ENCODE assay signal across 15 mouse cellular contexts in the genomic region with DNA sequence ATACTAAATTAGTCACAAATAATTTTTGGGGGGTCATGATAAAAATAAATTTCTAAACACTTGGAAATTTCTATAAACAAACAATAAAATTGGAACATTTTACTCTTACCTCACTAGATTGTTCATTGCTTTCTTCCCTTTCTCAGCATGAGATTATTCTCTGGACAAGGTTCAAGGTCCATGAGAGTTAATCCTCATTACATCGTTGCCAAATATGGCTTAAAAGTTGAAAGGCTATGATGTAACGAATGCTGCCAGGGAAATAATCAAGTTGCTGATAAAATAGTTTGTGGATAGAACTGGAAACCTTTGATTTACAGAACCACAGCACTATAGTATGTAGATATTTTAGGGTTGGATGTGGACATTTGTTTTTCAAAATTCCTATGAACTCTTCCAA.
"Had no signal": no experiment of that assay in that cellular context is flagged by ENCODE, and none has a peak within 500 bp of the region (broad histone marks: within the 10 kb centered on the region; RNA-seq: fewer than 3 reads in every experiment).

No protein-coding gene starts in this region.

- H3K4me3 ChIP-seq: lung, embryonic 15.5 days; megakaryocyte, embryonic 14.5 days; midbrain, embryonic 13.5 days; midbrain, embryonic 15.5 days; neural tube, embryonic 12.5 days had no signal

- ATAC-seq: lung, postnatal 0 days; midbrain, embryonic 13.5 days; midbrain, embryonic 15.5 days had no signal

- H3K4me2 ChIP-seq: lung, embryonic 15.5 days; midbrain, embryonic 11.5 days; midbrain, embryonic 13.5 days; midbrain, embryonic 15.5 days; neural tube, embryonic 12.5 days had no signal

- H3K27me3 ChIP-seq: lung, embryonic 15.5 days; megakaryocyte, embryonic 14.5 days; midbrain, embryonic 13.5 days; midbrain, embryonic 15.5 days; neural tube, embryonic 12.5 days had no signal

- H3K36me3 ChIP-seq: lung, embryonic 15.5 days; midbrain, embryonic 13.5 days; midbrain, embryonic 15.5 days; neural tube, embryonic 12.5 days had no signal

- H3K4me1 ChIP-seq: lung, embryonic 15.5 days; megakaryocyte, embryonic 14.5 days; midbrain, embryonic 13.5 days; midbrain, embryonic 15.5 days; neural tube, embryonic 12.5 days had no signal

- H3K9ac ChIP-seq: lung, embryonic 15.5 days; midbrain, embryonic 13.5 days; midbrain, embryonic 15.5 days; neural tube, embryonic 12.5 days had no signal

- DNase-seq: lung, adult 2 months; lung, postnatal 14 days; lung, postnatal 36 days; right cerebral cortex, postnatal 14 days; thymus, adult 18-20 months; thymus, postnatal 14 days; thymus, postnatal 36 days had no signal

- H3K27ac ChIP-seq: lung, embryonic 15.5 days; macrophage; midbrain, embryonic 13.5 days; midbrain, embryonic 15.5 days; neural tube, embryonic 12.5 days had no signal

- H3K9me3 ChIP-seq: lung, embryonic 15.5 days; megakaryocyte, embryonic 14.5 days; midbrain, embryonic 13.5 days; midbrain, embryonic 15.5 days; neural tube, embryonic 12.5 days had no signal
